Mouse (Mus musculus) regulatory T cell (primary cell): ENCODE measurements around the gene Spem2.

Source experiments
- in situ Hi-C: fragments of 300-600 bp; cut with MboI, MseI; formaldehyde crosslinking; loops from one replicate; pipeline ENCODE4 v1.15.1; 2025; ENCODE audit warnings: high pct_unique_total_duplicates

Spem2 gene

DNA sequence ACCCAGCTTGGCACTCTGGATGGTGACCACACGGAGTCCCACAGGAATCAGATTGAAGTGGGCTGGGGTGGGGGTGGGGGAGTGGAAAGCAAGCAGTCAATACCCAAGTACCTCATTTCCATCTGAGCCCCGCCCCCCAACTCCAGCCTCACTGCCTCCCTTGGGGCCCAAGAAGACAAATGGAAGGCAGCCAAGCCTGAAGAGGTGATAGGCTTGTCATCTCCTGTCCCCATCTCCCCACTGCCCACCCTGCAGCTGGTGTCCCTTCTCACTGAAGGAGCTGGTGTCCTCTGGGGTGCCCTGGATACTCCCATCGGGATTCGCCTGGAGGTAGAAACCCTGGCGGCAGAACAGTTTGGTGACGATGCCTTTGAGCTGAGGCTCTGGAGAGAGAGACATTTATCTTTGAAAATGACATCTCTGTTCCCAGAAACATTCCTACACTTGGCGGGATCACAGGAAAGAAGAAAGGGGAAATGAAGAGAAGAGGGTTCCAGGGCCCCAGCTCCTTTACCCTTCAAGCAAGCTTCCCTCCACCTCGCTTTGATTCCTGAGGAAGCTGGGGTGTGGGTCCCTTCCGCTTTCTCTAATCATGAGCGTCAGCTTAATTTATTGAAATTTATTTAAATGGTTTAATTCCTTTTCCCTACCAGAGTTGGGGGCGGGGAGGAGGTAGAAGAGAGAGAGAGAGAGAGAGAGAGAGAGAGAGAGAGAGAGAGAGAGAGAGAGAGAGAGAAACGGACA, 18.7 kb downstream of the Spem2 start:
- in situ Hi-C loops: loop anchor here (5.0 to 25.0 kb wide), 2 partner anchors 32 to 1612 kb away; partner anchors contain the start of gene Zbtb4

GRCm38 (mm10) chr11:69797924-69798323, 20.3 kb downstream of the Spem2 start:
- in situ Hi-C loops: loop anchor here (25.0 kb wide), 1 partner anchor 1611 kb away; no protein-coding TSS in a partner anchor

DNA sequence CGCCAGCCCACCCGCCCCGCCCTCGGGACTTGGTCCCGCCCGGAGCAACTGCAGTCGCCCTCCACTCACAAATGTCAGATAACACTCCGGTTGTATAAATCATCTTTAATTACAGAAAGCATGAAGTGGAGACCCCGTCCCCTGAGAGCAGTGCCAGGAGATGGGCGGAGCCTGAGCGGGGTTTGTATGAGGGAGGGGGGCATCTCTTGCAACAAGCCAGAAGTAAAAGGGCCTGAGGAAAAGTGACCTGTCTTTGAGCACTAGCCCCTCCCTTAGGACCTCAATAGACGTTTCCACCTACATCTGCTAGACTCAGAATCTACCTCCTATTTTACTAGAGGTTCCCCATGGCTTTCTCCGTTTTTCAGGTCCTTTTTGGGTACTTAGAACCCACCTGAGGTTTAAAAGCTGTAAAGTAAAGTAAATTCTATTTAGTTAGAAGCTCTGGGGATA, 22.3 kb downstream of the Spem2 start:
- in situ Hi-C loops: loop anchor here (25.0 kb wide), 1 partner anchor 1609 kb away; no protein-coding TSS in a partner anchor

DNA sequence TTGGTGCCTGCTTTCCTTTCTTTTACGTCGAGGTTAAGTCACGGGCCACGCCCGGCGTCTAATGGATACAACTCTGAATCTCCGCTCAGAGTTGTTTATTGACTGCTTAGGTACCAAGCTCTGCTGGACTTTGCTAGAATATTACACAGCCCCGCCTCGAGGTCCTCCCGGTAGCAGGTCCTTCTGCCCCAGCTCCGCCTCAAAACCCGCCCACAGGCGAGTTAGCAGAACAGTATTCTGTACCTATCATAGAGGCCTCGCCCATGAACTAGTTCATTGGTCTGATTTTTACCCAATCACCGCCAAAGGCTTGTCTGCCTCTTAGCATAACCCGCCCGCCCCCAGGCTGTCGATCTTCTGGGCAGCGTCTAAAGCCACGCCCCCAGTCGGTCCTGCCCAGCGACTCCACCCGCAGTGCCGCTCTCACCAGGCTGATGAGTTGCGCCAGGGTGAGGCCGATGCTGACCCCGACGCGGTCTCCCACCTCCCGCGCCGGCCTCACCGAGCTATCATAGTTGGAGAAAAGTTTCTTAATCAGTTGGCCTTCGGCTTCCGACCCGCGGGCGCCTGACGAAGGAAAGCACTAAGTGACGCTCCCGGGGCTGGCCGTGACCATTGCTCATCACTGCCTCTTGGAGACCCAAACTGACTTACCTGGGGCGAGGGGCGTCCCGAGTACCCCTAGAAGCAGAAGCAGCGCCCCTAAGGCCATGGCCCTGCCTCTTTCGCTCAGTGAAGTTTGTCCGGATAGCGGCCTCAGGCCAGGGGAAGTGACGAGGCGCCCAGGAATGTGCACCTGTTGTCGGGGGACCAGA, 22.9 kb downstream of the Spem2 start, which contains the start of gene Chrnb1:
Chrnb1 (minus strand) TSS at position 776 of the 815 bp plus-strand sequence.
- in situ Hi-C loops: loop anchor here (25.0 kb wide), 1 partner anchor 1608 kb away; no protein-coding TSS in a partner anchor

- in situ Hi-C loops: loop anchor here (25.0 kb wide), 1 partner anchor 1606 kb away; no protein-coding TSS in a partner anchor
These were observed 24.8 kb downstream of the Spem2 start for GRCm38 (mm10) chr11:69793429-69793828.

DNA sequence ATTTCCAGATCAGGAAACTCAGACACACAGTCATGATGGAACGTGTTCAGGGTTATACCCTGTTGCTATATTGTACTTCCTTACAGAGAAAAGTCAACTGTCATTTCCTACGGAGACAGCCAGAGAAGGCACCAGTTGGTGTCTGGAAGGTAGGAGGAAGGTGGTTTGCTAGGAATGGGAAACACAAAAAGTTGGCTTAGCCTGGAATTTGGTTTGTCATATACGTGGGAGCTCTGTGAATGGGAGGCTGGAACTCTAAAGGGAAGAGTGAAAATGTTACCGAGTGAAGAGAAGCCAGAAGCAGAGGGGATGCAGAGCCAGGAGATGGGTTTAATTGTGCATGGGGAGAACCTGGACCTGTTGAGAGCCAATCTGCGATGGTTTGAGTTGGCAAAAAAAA, 26.8 kb downstream of the Spem2 start:
- in situ Hi-C loops: loop anchor here (25.0 kb wide), 1 partner anchor 1604 kb away; no protein-coding TSS in a partner anchor

GRCm38 (mm10) chr11:69789431-69789830, 28.8 kb downstream of the Spem2 start:
- in situ Hi-C loops: loop anchor here (25.0 kb wide), 1 partner anchor 1602 kb away; no protein-coding TSS in a partner anchor

DNA sequence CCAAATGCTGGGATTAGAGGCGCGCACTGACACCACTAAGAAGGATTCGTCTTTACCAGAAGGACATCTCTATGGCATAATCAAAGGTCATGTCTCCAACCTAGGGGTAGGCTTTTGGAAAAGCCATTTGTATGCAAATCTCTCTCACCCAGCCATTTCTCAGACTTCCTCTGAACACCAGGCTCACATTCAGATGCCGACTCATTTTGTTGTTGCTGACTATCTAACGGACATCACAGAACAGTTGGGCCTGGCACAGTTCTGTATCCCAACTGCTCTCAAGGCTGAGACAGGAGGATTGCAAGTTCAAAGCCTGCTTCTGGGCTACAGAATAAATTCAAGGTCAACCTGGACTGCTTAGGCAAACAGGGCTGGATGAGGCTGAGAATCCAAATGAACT, 31.0 kb downstream of the Spem2 start:
- in situ Hi-C loops: loop anchor here (25.0 kb wide), 1 partner anchor 1600 kb away; no protein-coding TSS in a partner anchor

GRCm38 (mm10) chr11:69784793-69785272, 33.4 kb downstream of the Spem2 start:
- in situ Hi-C loops: loop anchor here (25.0 kb wide), 1 partner anchor 1598 kb away; no protein-coding TSS in a partner anchor

GRCm38 (mm10) chr11:69781828-69782227, 36.4 kb downstream of the Spem2 start:
- in situ Hi-C loops: loop anchor here (25.0 kb wide), 1 partner anchor 1595 kb away; no protein-coding TSS in a partner anchor

DNA sequence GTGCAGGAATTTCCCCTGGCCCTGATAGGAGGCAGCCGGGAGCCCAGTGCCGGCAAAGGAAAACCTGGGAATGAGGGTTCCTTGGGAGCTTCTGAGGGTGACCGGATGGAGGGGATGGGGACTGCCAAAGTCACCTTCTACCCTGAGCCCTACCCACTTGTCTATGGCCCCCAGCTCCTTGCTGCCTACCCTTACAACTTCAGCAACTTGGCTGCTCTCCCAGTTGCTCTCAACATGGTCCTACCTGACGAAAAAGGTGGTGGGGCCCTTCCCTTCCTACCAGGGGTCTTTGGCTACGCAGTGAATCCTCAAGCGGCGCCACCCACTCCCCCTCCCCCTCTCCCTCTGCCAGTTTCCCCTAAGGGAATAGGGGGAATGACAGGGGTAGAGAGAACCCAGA, 39.3 kb downstream of the Spem2 start:
- in situ Hi-C loops: loop anchor here (25.0 kb wide), 1 partner anchor 1592 kb away; no protein-coding TSS in a partner anchor

- in situ Hi-C loops: loop anchor here (25.0 kb wide), 1 partner anchor 1591 kb away; no protein-coding TSS in a partner anchor
These were observed 39.8 kb downstream of the Spem2 start for GRCm38 (mm10) chr11:69778258-69778982.

DNA sequence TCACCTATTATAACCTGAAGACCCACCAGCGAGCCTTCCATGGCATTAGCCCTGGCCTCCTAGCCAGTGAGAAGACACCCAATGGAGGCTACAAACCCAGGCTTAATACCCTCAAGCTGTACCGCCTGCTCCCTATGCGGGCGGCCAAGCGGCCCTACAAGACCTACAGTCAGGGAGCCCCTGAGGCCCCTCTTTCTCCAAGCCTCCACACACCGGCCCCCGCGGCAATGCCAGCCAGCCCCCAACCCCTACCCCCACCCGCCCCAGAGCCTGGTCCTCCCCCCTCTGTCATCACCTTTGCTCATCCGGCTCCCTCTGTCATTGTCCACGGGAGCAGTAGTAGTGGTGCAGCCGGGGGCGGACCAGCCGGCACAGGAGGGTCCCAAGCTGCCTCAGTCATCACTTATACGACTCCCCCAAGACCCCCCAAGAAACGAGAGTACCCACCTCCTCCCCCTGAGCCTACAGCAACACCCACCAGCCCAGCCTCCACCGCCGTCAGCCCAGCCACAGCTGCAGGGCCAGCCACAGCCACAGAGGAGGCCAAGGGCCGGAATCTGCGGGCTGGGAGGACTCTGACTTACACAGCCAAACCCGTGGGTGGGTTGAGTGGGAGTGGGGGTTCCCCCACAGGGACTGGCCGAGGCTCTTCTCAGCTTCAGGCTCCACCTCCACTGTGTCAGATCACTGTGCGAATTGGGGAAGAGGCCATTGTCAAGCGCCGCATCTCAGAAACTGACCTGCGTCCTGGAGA, 40.6 kb downstream of the Spem2 start:
- in situ Hi-C loops: loop anchor here (25.0 kb wide), 1 partner anchor 1590 kb away; no protein-coding TSS in a partner anchor

DNA sequence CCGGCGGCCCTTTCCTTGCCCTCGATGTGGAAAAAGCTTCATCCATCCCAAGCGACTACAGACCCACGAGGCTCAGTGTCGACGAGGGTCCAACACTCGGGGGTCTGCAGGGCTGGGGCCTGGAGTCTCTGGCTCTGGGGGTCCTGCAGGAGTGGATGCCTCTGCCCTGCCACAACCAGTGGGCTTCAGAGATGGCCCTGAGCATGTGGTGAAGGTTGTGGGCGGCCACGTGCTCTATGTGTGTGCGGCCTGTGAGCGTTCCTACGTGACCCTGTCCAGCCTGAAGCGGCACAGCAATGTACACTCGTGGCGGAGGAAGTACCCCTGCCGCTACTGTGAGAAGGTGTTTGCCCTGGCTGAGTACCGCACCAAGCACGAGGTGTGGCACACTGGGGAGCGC, 41.8 kb downstream of the Spem2 start:
- in situ Hi-C loops: loop anchor here (25.0 kb wide), 1 partner anchor 1589 kb away; no protein-coding TSS in a partner anchor

DNA sequence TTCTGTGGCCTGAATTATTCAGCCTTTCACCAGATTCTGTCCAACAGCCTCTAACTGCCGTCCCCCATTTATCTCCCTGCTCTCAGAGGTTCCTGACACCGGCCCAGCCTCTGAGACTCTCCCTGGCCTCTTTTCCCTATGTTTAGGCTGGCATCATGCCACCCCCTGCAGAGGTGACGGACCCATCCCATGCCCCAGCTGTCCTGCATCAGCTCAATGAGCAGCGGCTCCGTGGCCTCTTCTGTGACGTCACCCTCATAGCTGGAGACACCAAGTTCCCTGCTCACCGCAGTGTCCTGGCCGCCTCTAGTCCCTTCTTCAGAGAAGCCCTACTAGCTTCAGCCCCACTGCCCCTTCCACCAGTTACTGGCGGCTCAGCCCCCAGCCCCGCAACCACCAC, 42.5 kb downstream of the Spem2 start:
- in situ Hi-C loops: loop anchor here (25.0 kb wide), 1 partner anchor 1588 kb away; no protein-coding TSS in a partner anchor

GRCm38 (mm10) chr11:69774961-69775360, 43.3 kb downstream of the Spem2 start:
- in situ Hi-C loops: loop anchor here (25.0 kb wide), 1 partner anchor 1588 kb away; no protein-coding TSS in a partner anchor

GRCm38 (mm10) chr11:69767625-69767909, 50.7 kb downstream of the Spem2 start:
- in situ Hi-C loops: loop anchor here (5.0 kb wide), 1 partner anchor 35 kb away; the partner anchor contains the start of gene Fgf11

- in situ Hi-C loops: loop anchor here (5.0 kb wide), 1 partner anchor 35 kb away; the partner anchor contains the start of gene Fgf11
These were observed 51.2 kb downstream of the Spem2 start for GRCm38 (mm10) chr11:69766872-69767624.
